Mouse (Mus musculus): ENCODE data around the gene Tnfrsf25. TPM values are rescaled to one million over a fixed set of nuclear protein-coding genes. Genes with fewer than 3 reads are reported as not detected.
A peak's percentile ranks its signal among the peaks of the same experiment; 100 is the strongest.

The Tnfrsf25 gene
- total and polyA plus RNA-seq, 2 experiments from 2014 or later: 0.48 to 1.6 TPM

DNA sequence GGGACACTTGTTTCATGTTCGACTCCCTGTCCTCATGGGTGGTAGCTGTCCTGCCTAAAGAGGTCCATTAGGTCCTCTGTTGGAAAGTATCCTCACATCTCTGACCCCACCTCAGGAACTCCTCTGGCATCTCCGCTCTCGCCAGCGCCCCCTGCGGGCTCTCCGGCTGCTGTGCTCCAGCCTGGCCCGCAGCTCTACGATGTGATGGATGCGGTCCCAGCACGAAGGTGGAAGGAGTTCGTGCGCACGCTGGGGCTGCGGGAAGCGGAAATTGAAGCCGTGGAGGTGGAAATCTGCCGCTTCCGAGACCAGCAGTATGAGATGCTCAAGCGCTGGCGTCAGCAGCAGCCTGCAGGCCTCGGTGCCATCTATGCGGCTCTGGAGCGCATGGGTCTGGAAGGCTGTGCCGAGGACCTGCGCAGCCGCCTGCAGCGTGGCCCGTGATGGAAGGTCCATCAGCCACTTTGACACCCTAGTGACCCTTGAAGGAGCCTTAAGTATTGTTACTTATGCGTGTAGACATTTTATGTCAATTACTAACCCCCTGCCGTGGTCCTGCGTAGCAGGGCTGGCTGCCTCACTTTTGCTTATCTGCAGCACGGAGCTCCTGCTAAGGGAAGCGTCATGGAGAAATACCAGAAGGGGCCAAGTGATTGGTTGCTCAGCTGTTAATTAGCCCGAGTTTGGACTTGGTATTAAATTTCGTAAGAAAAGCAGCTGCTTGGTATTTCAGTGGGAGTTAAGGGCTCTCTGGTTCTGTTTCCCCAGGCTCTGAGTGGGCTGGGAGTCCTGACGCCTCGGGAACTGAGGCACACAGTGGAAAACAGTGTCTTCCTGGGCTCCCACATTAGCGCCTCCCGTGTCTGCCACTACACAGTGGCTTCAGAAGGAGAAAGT, 3.9 kb downstream of the Tnfrsf25 start:
- Histone ChIP-seq H3K4me1 (ENCODE audit: insufficient read depth, low read length) (no peaks in the 10 kb centered on the region), H3K9me3 (ENCODE audit: low read length) (no peaks in the 10 kb centered on the region), H3K4me3 (ENCODE audit: low read length) (0 out of 2 replicates have a peak overlapping the region, but pooled peaks have one; percentile 7), H3K27ac (no peak overlapping the region), H3K9ac (replicated peaks; ENCODE audit: low read length) (no peak overlapping the region), H3K36me3 (ENCODE audit: insufficient read depth, low read length) (no peaks in the 10 kb centered on the region; the same call in 1 of the 2 replicates), H3K27me3 (ENCODE audit: insufficient read depth, low read length) (peaks cover 80% of the 10 kb centered on the region), H3K4me2 (ENCODE audit: low read depth, low read length) (peak overlapping the region; percentile 26)
- TF ChIP-seq CTCF (IDR thresholded peaks at IDR 0.05; ENCODE audit: low read depth): peak; percentile 64
- DNase-seq (ENCODE audit: low spot score): peak; percentile 64
- peak; percentile 46; the same call in 1 of the 2 replicates for ATAC-seq
- 10% methylated on average over 39 of the region's 39 CpGs for WGBS

DNA sequence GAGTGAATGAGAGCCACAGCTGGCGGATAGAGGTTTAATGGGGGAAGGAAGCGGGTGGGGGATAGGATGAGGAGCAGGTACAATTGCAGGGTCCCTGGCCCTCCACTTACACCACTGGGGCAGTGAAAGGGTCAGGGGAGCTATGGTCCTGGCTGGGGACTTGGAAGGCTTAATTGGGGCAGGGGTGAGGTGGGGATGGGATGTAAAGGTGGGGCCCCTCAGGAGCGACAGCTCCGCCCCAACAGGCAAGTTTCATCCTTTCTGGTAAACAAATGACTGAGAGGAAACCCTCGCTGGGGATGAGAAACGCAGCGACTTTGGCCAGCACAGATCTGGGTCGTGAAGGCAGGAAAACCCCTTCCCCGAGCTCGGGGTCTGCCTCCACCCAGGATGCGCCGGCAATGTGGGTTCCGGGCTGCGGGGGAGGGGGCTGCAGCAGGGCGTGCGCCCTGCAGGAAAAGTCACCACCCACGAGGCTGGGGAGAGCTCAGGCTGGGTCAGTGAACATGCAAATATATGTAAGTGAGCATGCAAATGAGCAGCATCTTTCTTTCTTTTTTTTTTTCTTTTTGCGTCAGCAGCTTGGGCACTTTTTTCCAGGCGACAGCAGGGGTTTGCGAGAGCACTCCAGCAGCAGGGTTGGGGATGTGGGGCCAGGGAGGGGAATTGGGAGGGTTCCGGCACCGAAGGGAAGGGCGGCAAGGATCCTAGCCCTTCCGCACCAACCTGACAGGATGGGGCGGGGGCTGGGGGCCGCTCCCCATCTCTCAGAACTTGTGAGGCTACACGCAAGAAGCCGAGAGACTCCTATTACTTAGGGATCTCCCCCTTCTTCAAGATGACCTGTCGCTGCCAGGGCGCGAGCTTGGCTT, 4.8 kb downstream of the Tnfrsf25 start:
- Histone ChIP-seq H3K4me2 (ENCODE audit: low read depth, low read length) (peak overlapping the region; percentile 23; the same call in 1 of the 2 replicates), H3K9me3 (ENCODE audit: low read length) (no peaks in the 10 kb centered on the region), H3K36me3 (ENCODE audit: insufficient read depth, low read length) (no peaks in the 10 kb centered on the region), H3K27me3 (ENCODE audit: insufficient read depth, low read length) (peaks cover 83% of the 10 kb centered on the region), H3K9ac (replicated peaks; ENCODE audit: low read length) (no peak overlapping the region), H3K27ac (no peak overlapping the region), H3K4me1 (ENCODE audit: insufficient read depth, low read length) (peaks cover 4% of the 10 kb centered on the region; the same call in 1 of the 2 replicates), H3K4me3 (ENCODE audit: low read length) (peak overlapping the region; percentile 8; the same call in 1 of the 2 replicates)
- ATAC-seq (no peak), DNase-seq (ENCODE audit: low spot score) (no peak)
- 2% methylated on average over 31 of the region's 31 CpGs for WGBS
- TF ChIP-seq CTCF (IDR thresholded peaks at IDR 0.05; ENCODE audit: low read depth): no peak

- Histone ChIP-seq H3K4me1 (ENCODE audit: insufficient read depth, low read length) (peaks cover 10% of the 10 kb centered on the region; the same call in 1 of the 2 replicates), H3K9me3 (ENCODE audit: low read length) (no peaks in the 10 kb centered on the region), H3K27ac (no peak overlapping the region), H3K4me3 (ENCODE audit: low read length) (peak overlapping the region; percentile 8; the same call in 1 of the 2 replicates), H3K4me2 (ENCODE audit: low read depth, low read length) (peak overlapping the region; percentile 23; the same call in 1 of the 2 replicates), H3K9ac (replicated peaks; ENCODE audit: low read length) (no peak overlapping the region), H3K36me3 (ENCODE audit: insufficient read depth, low read length) (no peaks in the 10 kb centered on the region), H3K27me3 (ENCODE audit: insufficient read depth, low read length) (peaks cover 84% of the 10 kb centered on the region)
- no peak for TF ChIP-seq CTCF (IDR thresholded peaks at IDR 0.05; ENCODE audit: low read depth)
- DNase-seq (ENCODE audit: low spot score) (no peak), ATAC-seq (no peak)
- WGBS: 2% methylated on average over 12 of the region's 12 CpGs
Observed at GRCm38 (mm10) chr4:152121183-152121505, 5.4 kb downstream of the Tnfrsf25 start.

DNA sequence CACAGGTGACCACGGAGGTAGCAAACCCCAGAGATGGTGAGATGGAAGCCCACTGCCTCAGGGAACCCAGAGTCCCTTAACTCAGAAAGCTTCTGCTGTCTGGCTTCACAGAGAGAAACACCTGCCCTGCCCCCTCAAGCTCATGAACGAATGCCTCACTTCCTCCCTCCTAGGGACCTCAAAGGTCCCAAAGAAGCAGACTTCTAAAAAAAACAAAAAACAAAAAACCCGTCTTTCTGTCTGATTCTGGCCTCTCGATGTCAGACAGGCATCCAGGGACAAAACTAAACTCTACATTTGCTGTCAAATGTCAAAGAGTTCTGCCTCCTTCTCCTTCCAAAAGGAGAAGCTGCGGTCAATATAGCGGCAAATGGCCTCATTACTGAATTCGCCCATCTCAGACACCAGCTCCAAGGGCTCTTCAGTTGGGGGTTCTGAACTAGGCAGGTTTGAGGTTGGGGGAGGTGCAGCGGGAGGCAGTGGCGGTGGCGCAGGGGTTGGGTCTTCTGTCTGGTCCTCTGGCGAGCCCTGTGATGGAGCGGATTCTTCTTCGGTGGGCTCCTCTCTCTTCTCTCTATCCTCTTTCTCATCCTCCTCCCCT, 8.7 kb downstream of the Tnfrsf25 start:
- no peak overlapping the region for H3K27ac ChIP-seq
- H3K27me3 ChIP-seq (ENCODE audit: insufficient read depth, low read length): peaks cover 91% of the 10 kb centered on the region
- H3K9ac ChIP-seq (replicated peaks; ENCODE audit: low read length): no peak overlapping the region
- DNase-seq (ENCODE audit: low spot score): no peak
- no peak overlapping the region for H3K4me2 ChIP-seq (ENCODE audit: low read depth, low read length)
- peaks cover 15% of the 10 kb centered on the region; the same call in 1 of the 2 replicates for H3K4me1 ChIP-seq (ENCODE audit: insufficient read depth, low read length)
- no peak for ATAC-seq
- no peak overlapping the region for H3K4me3 ChIP-seq (ENCODE audit: low read length)
- no peak for TF ChIP-seq CTCF (IDR thresholded peaks at IDR 0.05; ENCODE audit: low read depth)
- no peaks in the 10 kb centered on the region for H3K9me3 ChIP-seq (ENCODE audit: low read length)
- WGBS: 10% methylated on average over 13 of the region's 13 CpGs
- no peaks in the 10 kb centered on the region for H3K36me3 ChIP-seq (ENCODE audit: insufficient read depth, low read length)

DNA sequence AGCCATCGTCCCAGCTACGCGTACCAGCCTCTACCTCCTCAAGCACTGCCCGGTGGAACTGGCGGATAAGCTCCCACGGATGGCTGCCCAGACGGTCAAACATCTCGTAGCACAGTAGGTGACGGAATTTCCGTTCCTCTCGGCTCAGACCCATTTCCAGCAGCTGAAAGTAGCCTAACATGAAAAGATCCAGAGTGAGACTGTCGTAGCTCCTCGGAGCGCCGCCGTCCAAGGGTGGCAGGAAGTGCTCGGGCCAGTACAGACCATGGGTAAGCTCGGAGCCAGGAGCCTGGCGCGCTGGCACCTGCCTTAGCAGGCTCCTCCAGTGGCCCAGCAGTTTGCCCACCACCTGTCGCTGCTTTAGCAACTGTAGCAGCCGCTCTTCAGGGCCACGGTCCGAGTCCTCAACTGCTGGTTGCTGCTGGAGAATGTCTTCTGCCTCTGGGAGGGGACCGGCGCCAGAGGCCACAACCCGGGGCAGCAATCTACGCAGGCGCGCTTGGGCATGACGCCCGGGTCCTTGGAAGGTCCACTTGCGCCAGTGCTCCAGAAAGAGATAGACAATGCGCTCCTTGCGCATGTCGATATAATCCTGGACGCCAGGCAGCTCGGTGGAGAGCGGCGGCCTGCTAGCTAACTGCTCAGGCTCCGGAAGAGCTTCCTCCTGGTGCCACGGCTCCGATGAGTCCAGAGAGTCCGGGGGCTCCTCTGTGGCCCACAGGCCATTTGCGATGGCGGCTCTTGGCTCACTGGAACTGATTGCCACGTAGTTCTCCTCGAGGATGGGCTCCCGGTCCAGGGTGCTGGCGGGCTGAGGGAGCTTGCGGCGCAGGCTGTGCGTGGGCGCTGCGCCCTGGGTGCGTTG, 9.7 kb downstream of the Tnfrsf25 start:
- H3K4me3 ChIP-seq (ENCODE audit: low read length): peak overlapping the region; percentile 24
- WGBS: 7% methylated on average over 56 of the region's 56 CpGs
- peaks cover 15% of the 10 kb centered on the region; the same call in 1 of the 2 replicates for H3K4me1 ChIP-seq (ENCODE audit: insufficient read depth, low read length)
- H3K4me2 ChIP-seq (ENCODE audit: low read depth, low read length): peak overlapping the region; percentile 50
- ATAC-seq (no peak; the same call in 1 of the 2 replicates), DNase-seq (ENCODE audit: low spot score) (peak; percentile 25)
- no peak overlapping the region for H3K27ac ChIP-seq
- no peak overlapping the region for H3K9ac ChIP-seq (replicated peaks; ENCODE audit: low read length)
- no peaks in the 10 kb centered on the region for H3K9me3 ChIP-seq (ENCODE audit: low read length)
- H3K36me3 ChIP-seq (ENCODE audit: insufficient read depth, low read length): no peaks in the 10 kb centered on the region
- no peak for TF ChIP-seq CTCF (IDR thresholded peaks at IDR 0.05; ENCODE audit: low read depth)
- peaks cover 91% of the 10 kb centered on the region for H3K27me3 ChIP-seq (ENCODE audit: insufficient read depth, low read length)
